Mouse (Mus musculus) neural tube, embryonic 11.5 days (tissue): Measurements from ENCODE around the gene Gm11027. TPM values are rescaled to one million over a fixed set of nuclear protein-coding genes. Genes with fewer than 3 reads are reported as not detected.
"Not testable (repeated sequence)": the region's sequence is repeated elsewhere in the genome, so short reads cannot be mapped to it uniquely, and the experiment has no call there.

Experiments
- ATAC-seq: fragments of 200-750 bp; cut with Nextera tagmentation; 2 replicates; pipeline ENCODE4 v1.8.0; 2017; ENCODE audit warnings: moderate number of reproducible peaks, mild to moderate bottlenecking, moderate TSS enrichment, moderate library complexity; ENCODE audit not compliant: insufficient read depth, low FRiP score, low TSS enrichment
- DNase-seq: peaks from one replicate; pipeline ENCODE4 v3.0.0-alpha.2; 2015; ENCODE audit warnings: low spot score
- H3K27ac ChIP-seq: fragments of 300-500 bp; sonication (generic); 2 replicates; pipeline ENCODE4 v1.5.1; 2014; ENCODE audit warnings: low read depth, mild to moderate bottlenecking, low read length
- H3K27me3 ChIP-seq: fragments of 300-500 bp; sonication (generic); 2 replicates; pipeline ENCODE4 v1.6.1; 2014; ENCODE audit warnings: mild to moderate bottlenecking, low read length, mixed read lengths; ENCODE audit not compliant: control insufficient read depth, insufficient read depth
- H3K36me3 ChIP-seq: fragments of 300-500 bp; sonication (generic); 2 replicates; pipeline ENCODE4 v1.6.1; 2014; ENCODE audit warnings: mild to moderate bottlenecking, low read length, moderate library complexity, mixed read lengths; ENCODE audit not compliant: control insufficient read depth, insufficient read depth
- H3K4me1 ChIP-seq: fragments of 300-500 bp; sonication (generic); 2 replicates; pipeline ENCODE4 v1.6.1; 2014; ENCODE audit warnings: low read length, mixed read lengths; ENCODE audit not compliant: control insufficient read depth, insufficient read depth
- H3K4me2 ChIP-seq: fragments of 300-500 bp; sonication (generic); 2 replicates; pipeline ENCODE4 v1.6.1; 2014; ENCODE audit warnings: low read depth, mild to moderate bottlenecking, moderate library complexity
- H3K4me3 ChIP-seq: fragments of 300-500 bp; sonication (generic); 2 replicates; pipeline ENCODE4 v1.5.1; 2014; ENCODE audit warnings: low read depth, low read length
- H3K9ac ChIP-seq: fragments of 300-500 bp; sonication (generic); 2 replicates; pipeline ENCODE4 v1.6.1; 2014; ENCODE audit warnings: mild to moderate bottlenecking, low read length
- H3K9me3 ChIP-seq: fragments of 300-500 bp; sonication (generic); 2 replicates; pipeline ENCODE4 v1.6.1; 2016; ENCODE audit warnings: low read length; ENCODE audit not compliant: control insufficient read depth
- WGBS: fragments of 180-500 bp; shearing (Covaris S2); extraction: QIAGEN DNeasy Blood & Tissue Kit; methylation state at CpG from one replicate; pipeline ENCODE4 v1.1.7; 2014; 5-methylcytosine and 5-hydroxymethylcytosine counted together
- polyA plus RNA-seq: library from polyadenylated mRNA; unstranded; fragments of >200 nt; fragmentation: Nextera tagmentation; extraction: Ambion mirVana; gene quantifications from 2 replicates; pipeline ENCODE4 v1.2.1, GENCODE M21; 2014

Gene Gm11027
- polyA plus RNA-seq, result not detected in 2 replicates

- not testable (repeated sequence) for H3K27me3 ChIP-seq, H3K36me3 ChIP-seq, ATAC-seq, H3K4me1 ChIP-seq, H3K4me3 ChIP-seq, DNase-seq, H3K27ac ChIP-seq, H3K9me3 ChIP-seq, H3K4me2 ChIP-seq, H3K9ac ChIP-seq
- WGBS, result 81% methylated on average over 2 of the region's 2 CpGs
Measured at GRCm38 (mm10) chr12:116275086-116275485, at the start of gene Gm11027. Gene Gm11027 (plus strand): TSS chr12:116275386.

DNA sequence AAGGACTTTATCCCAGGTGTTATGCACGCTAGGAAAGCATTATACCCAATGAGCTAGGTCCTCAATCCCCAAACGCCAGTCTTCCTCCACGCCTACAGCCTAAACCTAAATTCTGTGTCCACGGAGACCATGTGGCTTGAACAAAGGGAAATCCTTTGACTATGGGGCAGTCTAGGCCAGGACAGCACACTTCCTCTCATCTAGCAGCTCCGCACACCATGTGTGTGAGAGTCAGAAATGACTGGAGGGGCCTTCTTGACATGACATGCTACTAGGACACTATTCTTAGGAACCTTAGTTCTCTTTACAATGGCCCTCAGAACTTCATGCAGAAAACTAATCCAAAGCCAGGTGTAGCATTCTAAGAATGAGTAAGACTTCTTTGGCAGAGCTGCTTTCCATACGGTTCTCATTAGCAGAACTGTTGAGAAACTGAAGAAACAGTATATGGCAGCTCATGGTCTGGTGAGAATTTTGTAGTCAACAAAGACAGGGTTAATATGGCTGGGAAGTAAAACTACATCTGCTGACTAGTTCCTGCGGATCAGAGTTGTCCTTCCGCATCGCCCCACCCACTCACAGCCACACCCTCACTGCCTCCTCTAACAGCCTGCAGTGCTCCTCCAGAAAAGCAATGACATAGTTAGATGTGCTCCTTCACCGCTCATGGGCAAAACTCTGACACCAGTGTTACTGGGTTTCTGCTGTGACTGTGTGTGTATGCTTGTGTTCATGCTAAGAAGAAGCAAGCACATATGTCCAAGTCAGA lies 48.7 kb upstream of the Gm11027 start:
- H3K4me3 ChIP-seq, result no peak overlapping the region
- no peaks in the 10 kb centered on the region for H3K27me3 ChIP-seq
- no peak for ATAC-seq
- no peak overlapping the region for H3K27ac ChIP-seq
- H3K4me1 ChIP-seq, result no peaks in the 10 kb centered on the region
- no peak for DNase-seq
- no peak overlapping the region for H3K9ac ChIP-seq
- no peaks in the 10 kb centered on the region for H3K9me3 ChIP-seq
- H3K4me2 ChIP-seq, result no peak overlapping the region
- 90% methylated on average over 10 of the region's 10 CpGs for WGBS
- H3K36me3 ChIP-seq, result no peaks in the 10 kb centered on the region

GRCm38 (mm10) chr12:116229451-116229850 lies 45.7 kb upstream of the Gm11027 start:
- Histone ChIP-seq H3K9me3 (no peaks in the 10 kb centered on the region), H3K4me2 (no peak overlapping the region), H3K4me3 (no peak overlapping the region), H3K27ac (no peak overlapping the region), H3K36me3 (no peaks in the 10 kb centered on the region), H3K27me3 (no peaks in the 10 kb centered on the region), H3K4me1 (no peaks in the 10 kb centered on the region), H3K9ac (no peak overlapping the region)
- ATAC-seq, result no peak
- no peak for DNase-seq
- WGBS, result 85% methylated on average over 3 of the region's 3 CpGs

- Histone ChIP-seq H3K27me3 (no peaks in the 10 kb centered on the region), H3K9me3 (no peaks in the 10 kb centered on the region), H3K4me1 (no peaks in the 10 kb centered on the region), H3K27ac (no peak overlapping the region), H3K36me3 (no peaks in the 10 kb centered on the region), H3K4me2 (no peak overlapping the region), H3K4me3 (no peak overlapping the region), H3K9ac (no peak overlapping the region)
- WGBS, result 81% methylated on average over 12 of the region's 12 CpGs
- DNase-seq, result no peak
- ATAC-seq, result no peak
Measured at GRCm38 (mm10) chr12:116231612-116232011, 43.6 kb upstream of the Gm11027 start.

GRCm38 (mm10) chr12:116232061-116232460 lies 43.1 kb upstream of the Gm11027 start:
- Histone ChIP-seq H3K4me3 (no peak overlapping the region), H3K27ac (no peak overlapping the region), H3K4me1 (no peaks in the 10 kb centered on the region), H3K4me2 (no peak overlapping the region), H3K27me3 (no peaks in the 10 kb centered on the region), H3K9ac (no peak overlapping the region), H3K9me3 (no peaks in the 10 kb centered on the region), H3K36me3 (no peaks in the 10 kb centered on the region)
- ATAC-seq (no peak), DNase-seq (no peak)
- WGBS, result 97% methylated on average over 1 of the region's 1 CpGs

- H3K4me3 ChIP-seq, result no peak overlapping the region
- no peak for ATAC-seq
- DNase-seq, result no peak
- H3K9me3 ChIP-seq, result no peaks in the 10 kb centered on the region
- 83% methylated on average over 4 of the region's 4 CpGs for WGBS
- no peak overlapping the region for H3K27ac ChIP-seq
- H3K36me3 ChIP-seq, result no peaks in the 10 kb centered on the region
- H3K9ac ChIP-seq, result no peak overlapping the region
- no peaks in the 10 kb centered on the region for H3K4me1 ChIP-seq
- no peaks in the 10 kb centered on the region for H3K27me3 ChIP-seq
- H3K4me2 ChIP-seq, result no peak overlapping the region
Measured at GRCm38 (mm10) chr12:116235356-116235755, 39.8 kb upstream of the Gm11027 start.

DNA sequence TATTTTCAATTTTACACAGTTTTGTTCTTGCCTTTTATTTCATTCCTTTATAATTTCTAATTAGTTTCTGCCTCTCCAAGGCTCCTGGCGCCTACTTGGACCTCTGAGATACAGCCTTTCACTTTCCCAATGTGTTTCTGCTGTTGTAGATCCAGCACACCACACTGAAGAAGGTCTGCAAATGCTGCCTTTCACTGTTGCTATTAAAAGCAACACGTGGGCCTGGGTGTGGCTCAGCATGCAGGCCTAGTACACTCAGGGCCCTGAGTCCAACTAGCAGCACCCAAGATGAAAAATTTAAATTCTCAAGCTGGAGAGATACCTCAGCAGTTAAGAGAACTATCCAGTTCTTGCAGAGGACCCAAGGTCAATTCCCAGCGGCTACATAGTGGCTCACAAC lies 38.5 kb upstream of the Gm11027 start:
- no peak overlapping the region for H3K4me3 ChIP-seq
- no peak overlapping the region for H3K9ac ChIP-seq
- 93% methylated on average over 3 of the region's 3 CpGs for WGBS
- H3K4me1 ChIP-seq, result no peaks in the 10 kb centered on the region
- ATAC-seq (no peak), DNase-seq (no peak)
- no peaks in the 10 kb centered on the region for H3K27me3 ChIP-seq
- no peak overlapping the region for H3K4me2 ChIP-seq
- H3K27ac ChIP-seq, result no peak overlapping the region
- no peaks in the 10 kb centered on the region for H3K9me3 ChIP-seq
- H3K36me3 ChIP-seq, result no peaks in the 10 kb centered on the region

GRCm38 (mm10) chr12:116238370-116238769 lies 36.8 kb upstream of the Gm11027 start:
- H3K27me3 ChIP-seq, result no peaks in the 10 kb centered on the region
- no peaks in the 10 kb centered on the region for H3K36me3 ChIP-seq
- no peaks in the 10 kb centered on the region for H3K9me3 ChIP-seq
- DNase-seq (no peak), ATAC-seq (no peak)
- no peak overlapping the region for H3K4me2 ChIP-seq
- no peaks in the 10 kb centered on the region for H3K4me1 ChIP-seq
- H3K4me3 ChIP-seq, result no peak overlapping the region
- no peak overlapping the region for H3K9ac ChIP-seq
- no peak overlapping the region for H3K27ac ChIP-seq

- no peaks in the 10 kb centered on the region for H3K27me3 ChIP-seq
- no peak overlapping the region for H3K4me2 ChIP-seq
- DNase-seq (no peak), ATAC-seq (no peak)
- no peaks in the 10 kb centered on the region for H3K9me3 ChIP-seq
- H3K27ac ChIP-seq, result no peak overlapping the region
- no peak overlapping the region for H3K4me3 ChIP-seq
- H3K4me1 ChIP-seq, result no peaks in the 10 kb centered on the region
- no peak overlapping the region for H3K9ac ChIP-seq
- H3K36me3 ChIP-seq, result no peaks in the 10 kb centered on the region
- 84% methylated on average over 3 of the region's 3 CpGs for WGBS
Measured at GRCm38 (mm10) chr12:116238803-116239202, 36.4 kb upstream of the Gm11027 start.
